Mouse (Mus musculus) cerebellum, postnatal 25 days (tissue): ENCODE data around the gene Ccdc96.

Source experiments
- DNase-seq, 2 experiments: peaks; one replicate each; pipeline ENCODE4 v3.0.0; 2021; ENCODE audit warnings: mixed read lengths in 2 of 2

Gene Ccdc96

GRCm38 (mm10) chr5:36474283-36474682 lies 10.1 kb upstream of the Ccdc96 start:
- DNase-seq = peak; percentile 70 to 83

DNA sequence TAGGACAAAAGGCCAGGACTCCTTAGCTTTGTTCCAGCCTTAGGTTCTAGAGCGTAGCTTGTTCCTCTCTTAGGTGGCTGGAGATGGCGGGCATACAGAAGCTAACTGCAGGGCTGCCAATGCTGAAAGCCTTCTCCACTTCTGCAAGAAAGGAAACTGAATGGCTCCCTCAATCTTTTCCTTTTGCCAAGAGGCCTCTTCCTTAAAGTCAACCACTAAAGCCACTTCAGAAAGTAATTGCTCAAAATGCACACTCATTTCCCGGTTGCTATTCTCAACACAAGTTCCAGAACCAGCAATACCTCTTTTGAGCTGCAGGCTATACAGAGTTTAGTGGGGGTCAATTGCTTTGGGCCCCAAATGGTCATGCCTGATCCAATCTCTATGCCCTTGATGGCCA lies 6.9 kb upstream of the Ccdc96 start:
- no peak for DNase-seq

- DNase-seq = no peak
Measured at GRCm38 (mm10) chr5:36478540-36479420, 5.6 kb upstream of the Ccdc96 start.

GRCm38 (mm10) chr5:36479735-36480134 lies 4.7 kb upstream of the Ccdc96 start:
- no peak for DNase-seq

GRCm38 (mm10) chr5:36480398-36480797 lies 4.0 kb upstream of the Ccdc96 start:
- DNase-seq = no peak

- no peak for DNase-seq
Measured at GRCm38 (mm10) chr5:36481114-36481513, 3.3 kb upstream of the Ccdc96 start.

GRCm38 (mm10) chr5:36483203-36484101 lies 936 bp upstream of the Ccdc96 start:
- peak in 1 of 2 experiments; percentile 66 for DNase-seq

- DNase-seq = no peak
Measured at GRCm38 (mm10) chr5:36485306-36485705, 918 bp downstream of the Ccdc96 start.

DNA sequence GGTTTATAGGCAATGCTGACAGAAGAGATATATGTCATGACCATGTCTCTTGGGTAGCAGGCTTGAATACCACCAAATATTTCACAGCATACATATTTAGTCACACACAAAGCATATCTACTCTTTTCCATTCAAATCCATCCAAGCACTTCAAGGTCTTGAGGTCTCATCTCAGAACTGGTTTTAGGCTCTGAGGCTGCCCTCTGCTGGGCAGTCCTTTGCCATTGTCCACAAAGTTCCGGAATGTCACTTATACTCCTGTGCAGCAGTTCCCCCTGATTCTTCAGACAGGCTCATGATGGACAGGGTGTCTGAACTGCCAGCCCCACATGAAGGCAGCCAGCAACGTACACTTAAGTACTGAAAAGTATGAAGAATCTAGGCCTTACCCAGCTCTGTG lies 4.8 kb downstream of the Ccdc96 start:
- DNase-seq = peak in 1 of 2 experiments; percentile 59

DNA sequence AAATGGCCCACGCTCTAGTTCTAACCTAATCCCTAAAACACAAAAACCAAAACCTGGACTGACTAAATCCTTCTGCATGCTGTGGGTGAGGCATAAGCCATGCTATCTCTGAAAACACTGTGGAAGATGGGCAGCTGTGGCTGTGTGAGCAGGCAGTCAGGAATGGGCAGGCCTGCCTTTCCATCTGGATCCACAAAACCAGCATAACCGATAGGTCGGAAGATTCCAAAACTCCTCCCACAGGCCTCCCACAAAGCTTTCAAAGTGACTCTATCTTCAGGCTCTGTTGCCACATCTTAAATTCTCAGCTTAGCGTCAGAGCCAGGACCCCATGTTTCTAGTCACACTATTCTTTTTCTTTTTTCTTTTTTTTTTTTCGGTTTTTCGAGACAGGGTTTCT lies 9.5 kb downstream of the Ccdc96 start:
- no peak for DNase-seq

GRCm38 (mm10) chr5:36494709-36495108 lies 10.3 kb downstream of the Ccdc96 start:
- DNase-seq = no peak

DNA sequence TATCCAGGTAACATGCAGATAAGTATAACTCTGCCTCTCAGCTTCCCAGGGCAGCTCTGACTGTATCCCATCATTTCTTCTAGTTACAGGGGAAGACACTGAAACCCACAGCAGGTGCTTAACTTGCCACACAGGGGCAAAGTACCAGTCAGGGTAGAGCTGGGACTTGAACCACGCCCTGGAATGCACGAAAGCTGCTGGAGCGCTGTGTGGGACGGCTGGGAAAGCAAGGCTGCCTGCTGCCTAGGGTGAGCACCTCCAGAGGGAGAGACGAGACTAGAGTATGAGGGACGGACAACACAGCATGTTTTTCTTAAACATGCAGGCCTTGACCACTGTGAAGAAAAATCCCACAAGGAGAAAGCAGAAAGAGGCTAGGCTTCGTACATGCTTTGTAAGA lies 20.8 kb downstream of the Ccdc96 start:
- no peak for DNase-seq

DNA sequence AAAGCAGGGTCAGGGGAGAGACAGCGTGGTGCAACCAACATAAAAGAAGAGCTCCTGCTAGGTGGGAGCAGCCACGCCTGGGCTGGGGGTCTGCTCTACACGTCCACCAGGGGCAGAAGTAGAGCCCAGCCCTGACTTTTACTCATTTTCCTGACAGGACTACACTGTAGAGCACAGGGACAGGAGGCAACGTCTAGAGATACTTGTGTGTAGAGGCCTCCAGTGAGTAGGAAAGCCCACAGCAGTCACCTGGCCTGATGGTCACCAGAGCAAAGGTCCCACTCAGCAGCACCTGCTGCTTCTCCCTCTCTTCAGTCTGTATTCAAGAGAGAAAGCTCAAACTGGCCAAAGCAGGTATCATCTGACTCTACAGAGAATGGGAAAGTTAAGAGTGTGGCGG lies 21.3 kb downstream of the Ccdc96 start:
- DNase-seq = no peak

GRCm38 (mm10) chr5:36508351-36508750 lies 24.0 kb downstream of the Ccdc96 start:
- DNase-seq = no peak

DNA sequence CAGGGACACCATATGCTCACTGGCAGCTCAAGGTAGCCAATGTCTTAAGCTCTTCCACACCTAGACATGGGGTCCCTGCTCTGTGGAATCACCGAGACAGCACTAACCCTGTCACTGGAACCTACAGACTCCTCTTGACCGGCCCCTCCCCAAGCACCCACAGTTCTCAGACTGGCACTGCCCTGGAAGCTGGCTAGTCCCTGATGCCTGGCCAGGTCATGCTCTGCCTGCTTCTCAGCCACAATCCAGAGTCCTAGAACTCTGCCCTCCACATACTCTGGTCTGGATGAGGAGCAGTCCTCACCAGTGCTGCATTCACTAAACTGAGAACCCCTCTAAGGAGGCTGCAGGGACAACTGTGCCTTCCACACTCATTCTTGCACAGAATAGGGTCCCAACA lies 26.6 kb downstream of the Ccdc96 start:
- no peak for DNase-seq

DNA sequence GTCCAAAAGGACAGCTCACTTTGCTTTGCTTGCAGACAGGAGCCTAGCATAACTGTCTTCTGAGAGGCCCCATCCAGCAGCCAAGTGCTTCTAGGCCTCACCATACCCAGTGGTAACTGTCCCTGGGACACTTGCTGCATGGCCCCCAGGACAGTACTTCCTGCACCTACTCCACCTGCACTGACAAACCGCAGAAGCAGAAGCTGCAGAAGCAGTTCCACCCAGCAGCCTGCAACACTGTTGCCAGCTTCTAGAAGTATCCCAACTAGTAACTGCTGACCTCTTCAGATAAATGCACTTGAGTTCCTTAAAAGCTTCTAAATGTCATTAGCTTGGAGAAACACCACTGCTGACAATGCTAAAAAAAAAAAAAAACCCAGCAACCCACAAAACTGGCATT lies 30.7 kb downstream of the Ccdc96 start:
- DNase-seq = no peak

GRCm38 (mm10) chr5:36515558-36515957 lies 31.2 kb downstream of the Ccdc96 start:
- DNase-seq = no peak

- peak; percentile 44 to 49 for DNase-seq
Measured at GRCm38 (mm10) chr5:36517596-36517995, 33.2 kb downstream of the Ccdc96 start.

DNA sequence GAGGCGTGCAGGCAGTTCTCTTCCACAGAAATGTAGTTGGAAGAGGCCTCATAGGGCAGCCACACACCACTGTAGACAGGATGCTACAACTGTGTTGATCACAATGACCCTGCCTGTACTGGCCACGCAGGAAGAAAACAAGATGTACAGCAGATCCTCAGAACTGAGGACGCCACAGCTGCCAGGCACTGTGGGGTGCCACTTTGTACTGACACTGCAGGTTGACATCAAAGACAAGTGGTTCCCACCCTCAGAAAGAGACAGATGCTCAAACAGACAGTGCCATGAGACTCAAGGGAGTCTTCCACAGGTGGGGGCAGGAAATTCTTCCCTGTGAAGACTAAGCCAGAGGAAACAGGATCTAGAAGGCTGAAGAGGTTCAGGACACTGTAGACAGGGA lies 35.4 kb downstream of the Ccdc96 start:
- no peak for DNase-seq

DNA sequence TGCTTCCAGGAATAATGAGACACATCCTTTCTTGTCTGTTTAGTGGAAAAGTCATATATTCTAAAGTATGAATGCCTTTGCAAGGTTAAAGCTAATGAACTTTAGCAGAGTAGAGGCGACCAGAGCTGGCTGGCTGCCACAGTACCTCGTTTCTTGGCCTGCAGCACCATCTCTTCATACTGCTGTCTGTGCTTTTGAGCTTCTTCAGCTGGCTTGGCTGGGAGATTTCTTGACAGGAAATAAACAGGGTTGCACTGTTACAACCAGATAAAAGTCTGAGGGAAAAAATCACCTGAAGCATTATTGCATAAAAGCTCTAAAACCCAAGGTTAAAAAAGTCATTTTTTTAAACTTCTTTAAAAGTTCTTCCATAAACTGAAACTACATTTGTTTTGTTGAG lies 38.4 kb downstream of the Ccdc96 start:
- peak in 1 of 2 experiments; percentile 23 for DNase-seq

- DNase-seq = no peak
Measured at GRCm38 (mm10) chr5:36523219-36523703, 38.9 kb downstream of the Ccdc96 start.

DNA sequence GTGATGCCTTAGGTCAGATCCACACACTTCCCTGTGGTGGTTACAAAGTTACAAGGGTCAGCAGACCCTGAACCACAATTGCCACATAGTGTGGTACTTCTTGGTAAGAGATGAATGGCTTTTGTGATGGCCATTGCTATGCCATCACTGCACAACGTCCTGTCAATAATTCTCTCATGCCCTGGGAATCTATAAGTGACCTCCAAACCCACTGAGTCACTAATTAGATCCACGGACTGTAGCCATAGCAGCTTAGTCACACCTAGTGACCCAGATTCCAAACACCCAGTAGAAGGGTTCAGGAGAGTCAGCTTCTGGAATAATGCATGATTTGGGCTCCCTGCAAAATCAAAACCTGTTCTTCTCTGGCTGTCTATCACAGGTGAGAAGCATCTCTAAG lies 40.8 kb downstream of the Ccdc96 start:
- DNase-seq = no peak

DNA sequence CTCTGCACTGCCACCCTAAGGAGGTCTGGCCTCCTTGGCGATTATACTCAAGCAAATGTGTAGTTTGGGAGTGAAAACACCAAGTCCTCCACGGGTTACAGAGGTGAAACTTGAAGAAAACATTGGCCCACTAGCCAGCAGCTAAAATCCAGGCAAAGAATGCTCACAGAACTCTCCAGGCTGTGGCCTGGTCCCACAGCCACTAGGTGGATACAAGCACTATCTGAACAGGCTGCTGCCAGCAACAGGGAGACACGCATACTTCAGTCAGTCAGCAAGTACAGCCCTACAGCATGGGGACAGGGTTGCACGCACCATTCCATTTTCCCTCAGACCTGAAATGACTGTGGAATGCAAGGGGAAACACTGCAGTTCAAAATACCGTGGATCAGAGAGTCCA lies 41.9 kb downstream of the Ccdc96 start:
- no peak for DNase-seq

- DNase-seq = no peak
Measured at GRCm38 (mm10) chr5:36526921-36527320, 42.5 kb downstream of the Ccdc96 start.
